Mouse (Mus musculus): ENCODE results near the gene Crtc1.

Gene Crtc1

GRCm38 (mm10) chr8:70351035-70351999 lies 88.1 kb downstream of the Crtc1 start:
- no peak for DNase-seq (ENCODE audit: low spot score in 2 of 2)

DNA sequence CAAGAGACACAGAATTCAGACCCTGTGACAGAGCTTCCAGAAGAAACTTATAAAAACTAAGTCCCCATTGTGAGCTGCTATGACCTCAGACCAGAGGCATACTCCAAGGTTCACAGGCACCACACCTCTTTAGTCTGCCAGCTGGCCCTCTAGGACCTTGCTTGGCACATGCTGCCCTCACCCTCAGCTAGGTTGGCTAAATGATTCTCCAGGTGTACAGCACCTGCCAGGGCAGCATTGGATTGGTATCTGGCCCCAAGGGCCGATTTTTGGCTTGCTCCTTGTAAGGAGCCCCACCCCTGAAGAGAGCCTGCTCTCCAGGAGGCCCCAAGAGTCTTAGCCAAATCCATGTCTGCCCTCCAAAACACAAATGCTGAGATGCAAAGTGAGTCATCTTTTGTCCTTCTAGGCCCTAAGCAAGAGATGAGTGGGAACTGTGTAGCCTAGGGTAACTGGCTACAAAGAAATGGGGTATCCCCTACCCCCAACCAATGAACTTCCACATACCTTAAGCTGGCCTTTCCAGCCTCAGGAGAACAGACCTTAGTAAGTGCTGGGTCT lies 91.4 kb downstream of the Crtc1 start:
- no peak for DNase-seq (ENCODE audit: low spot score in 2 of 2)

GRCm38 (mm10) chr8:70347443-70347842 lies 91.9 kb downstream of the Crtc1 start:
- no peak for DNase-seq (ENCODE audit: low spot score in 2 of 2)

DNA sequence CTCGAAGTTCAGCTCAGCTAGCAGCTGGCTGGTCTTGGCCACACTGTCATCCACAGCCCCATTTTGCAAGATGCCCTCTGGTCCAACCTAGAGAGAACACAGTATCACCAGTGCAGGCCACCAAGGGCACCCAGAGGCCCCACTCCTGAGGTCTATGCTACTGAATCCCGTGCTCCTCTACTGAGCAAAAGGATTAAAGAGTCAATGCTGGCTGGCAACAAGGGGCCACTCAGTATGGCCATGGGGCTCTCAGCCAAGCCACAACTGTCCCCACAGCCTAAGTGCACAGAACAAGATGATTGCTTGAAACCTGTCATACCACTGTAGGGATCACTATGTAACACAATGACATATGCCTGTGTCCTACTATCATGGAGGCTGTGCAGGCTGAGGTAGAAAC lies 95.1 kb downstream of the Crtc1 start:
- no peak for DNase-seq (ENCODE audit: low spot score in 2 of 2)

DNA sequence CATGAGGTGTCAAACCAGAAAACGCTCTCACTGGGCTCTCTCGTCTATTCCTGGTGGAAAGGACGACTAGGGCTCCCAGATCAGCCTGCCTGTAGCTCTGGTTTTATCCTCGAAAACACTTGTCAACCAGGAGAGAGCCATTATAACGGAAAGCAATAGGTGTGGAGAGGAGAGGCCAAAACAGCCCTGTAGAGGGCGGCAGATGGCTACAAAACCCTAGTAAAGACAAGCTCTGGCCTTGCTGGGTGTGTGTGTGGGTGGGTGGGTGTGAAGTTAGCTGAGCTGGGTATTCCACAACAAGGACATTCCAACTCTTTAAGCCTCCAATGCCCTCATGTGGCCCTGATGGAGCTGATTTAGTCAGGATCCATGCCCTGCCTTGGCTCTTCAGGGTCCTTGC lies 95.7 kb downstream of the Crtc1 start:
- DNase-seq (ENCODE audit: low spot score in 2 of 2) = no peak

GRCm38 (mm10) chr8:70343076-70343475 lies 96.3 kb downstream of the Crtc1 start:
- no peak for DNase-seq (ENCODE audit: low spot score in 2 of 2)

GRCm38 (mm10) chr8:70342007-70342406 lies 97.4 kb downstream of the Crtc1 start:
- no peak for DNase-seq (ENCODE audit: low spot score in 2 of 2)

GRCm38 (mm10) chr8:70340659-70341058 lies 98.7 kb downstream of the Crtc1 start:
- no peak for DNase-seq (ENCODE audit: low spot score in 2 of 2)

DNA sequence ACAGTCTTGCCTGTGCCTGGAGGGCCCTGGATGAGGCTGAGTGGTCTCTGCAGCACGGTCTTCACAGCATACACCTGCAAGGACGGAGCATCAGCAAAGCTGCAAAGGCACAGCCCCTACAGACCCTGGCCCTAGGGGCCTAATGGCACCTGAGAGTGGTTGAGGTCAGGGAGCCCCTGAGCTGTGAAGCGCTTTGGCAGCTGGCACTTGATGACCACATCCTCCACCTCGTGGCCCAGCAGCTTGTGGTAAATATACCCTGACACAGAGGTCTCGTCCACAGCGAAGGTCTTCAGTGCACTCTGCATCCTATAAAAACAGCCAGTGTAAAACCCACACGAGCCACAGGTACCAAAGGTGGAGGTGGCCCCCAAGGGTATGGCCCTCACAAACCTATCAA lies 100.4 kb downstream of the Crtc1 start:
- no peak for DNase-seq (ENCODE audit: low spot score in 2 of 2)

- DNase-seq (ENCODE audit: low spot score in 2 of 2) = no peak
Observed at GRCm38 (mm10) chr8:70332878-70333202, 106.5 kb downstream of the Crtc1 start.
